Mouse (Mus musculus) megakaryocyte, embryonic 14.5 days (primary cell): ENCODE data around the gene Zfhx3. TPM values are rescaled to one million over a fixed set of nuclear protein-coding genes. Genes with fewer than 3 reads are reported as not detected.

Source experiments
- H3K27me3 ChIP-seq: replicated peaks from 2 replicates; pipeline ENCODE3; 2012; ENCODE audit warnings: inconsistent platforms
- H3K36me3 ChIP-seq: replicated peaks from 2 replicates; pipeline ENCODE3; 2012; ENCODE audit warnings: low read length, inconsistent platforms, mixed read lengths
- H3K4me1 ChIP-seq: 2 replicates; pipeline ENCODE4 v1.6.1; 2012; ENCODE audit warnings: inconsistent platforms
- H3K4me3 ChIP-seq: replicated peaks from 2 replicates; pipeline ENCODE3; 2012; ENCODE audit warnings: moderate library complexity, mild to moderate bottlenecking, inconsistent platforms
- H3K9me3 ChIP-seq: 2 replicates; pipeline ENCODE4 v1.6.1; 2012; ENCODE audit warnings: inconsistent platforms
- FLI1 ChIP-seq: IDR thresholded peaks from 2 replicates; pipeline ENCODE4 v1.6.1; 2012; ENCODE audit warnings: low read length, inconsistent platforms, mixed read lengths
- GATA1 ChIP-seq: IDR thresholded peaks from 3 replicates; pipeline ENCODE4 v1.6.1; 2012; ENCODE audit warnings: mixed read lengths, low read length, inconsistent platforms, borderline replicate concordance
- polyA plus RNA-seq: library from polyadenylated mRNA; stranded (reverse); fragments of >175 nt; gene quantifications from 2 replicates; pipeline ENCODE4 v1.2.3, GENCODE M21; 2012; ENCODE audit warnings: low replicate concordance; ENCODE audit not compliant: insufficient read depth

Gene Zfhx3
- polyA plus RNA-seq, 1 experiment = 1.1 TPM

- TF ChIP-seq GATA1 (no peak), FLI1 (no peak; the same call in 1 of the 2 replicates)
- H3K9me3 ChIP-seq = no peaks in the 10 kb centered on the region
- H3K4me3 ChIP-seq = peak overlapping the region; percentile 91
- H3K27me3 ChIP-seq = no peaks in the 10 kb centered on the region
- H3K36me3 ChIP-seq = no peaks in the 10 kb centered on the region
- peaks cover 86% of the 10 kb centered on the region for H3K4me1 ChIP-seq
These were observed 669.5 kb downstream of the Zfhx3 start for GRCm38 (mm10) chr8:108611792-108612413.

DNA sequence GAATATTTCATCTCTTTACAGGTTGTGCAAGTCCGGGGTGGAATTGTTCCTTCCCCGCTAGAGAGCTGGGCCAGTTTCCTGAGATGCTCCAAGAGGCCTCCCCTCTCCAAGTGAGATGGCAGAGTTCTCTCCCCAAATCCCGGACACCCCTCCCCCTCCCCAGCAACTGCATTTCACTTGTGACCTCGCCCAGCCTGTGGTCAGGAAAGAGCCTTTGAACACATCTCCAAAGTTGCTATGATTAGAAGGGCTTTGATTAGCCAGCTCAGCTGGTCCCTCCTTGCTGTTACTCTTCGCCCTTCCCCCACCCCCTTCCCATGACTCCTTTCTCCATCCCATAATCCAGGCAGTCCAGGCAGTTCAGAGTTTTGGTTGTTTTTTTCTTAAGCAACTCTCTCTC lies 670.4 kb downstream of the Zfhx3 start:
- H3K36me3 ChIP-seq = no peaks in the 10 kb centered on the region
- H3K27me3 ChIP-seq = no peaks in the 10 kb centered on the region
- peaks cover 77% of the 10 kb centered on the region for H3K4me1 ChIP-seq
- peak overlapping the region; percentile 91 for H3K4me3 ChIP-seq
- H3K9me3 ChIP-seq = no peaks in the 10 kb centered on the region
- TF ChIP-seq FLI1 (no peak), GATA1 (no peak)

DNA sequence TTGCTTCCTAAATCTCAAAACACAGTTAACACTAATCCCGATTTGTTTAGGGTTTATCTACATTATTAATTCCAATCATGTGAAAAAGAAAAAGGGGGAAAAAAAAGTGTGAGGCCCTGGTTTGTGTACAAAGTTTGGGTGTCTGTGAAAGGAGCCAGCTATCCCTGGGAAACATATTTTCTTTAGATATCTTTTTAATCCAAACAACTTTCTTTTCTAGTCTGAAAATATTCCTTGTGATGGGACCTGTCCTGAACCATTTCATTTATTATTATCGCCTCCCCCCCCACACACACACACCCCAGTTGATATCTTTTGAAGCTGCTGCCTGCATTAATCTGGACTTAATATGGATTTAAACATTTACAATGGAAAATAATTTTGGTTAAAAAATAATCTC lies 670.8 kb downstream of the Zfhx3 start:
- H3K27me3 ChIP-seq = no peaks in the 10 kb centered on the region
- H3K4me3 ChIP-seq = no peak overlapping the region
- H3K36me3 ChIP-seq = no peaks in the 10 kb centered on the region
- peaks cover 72% of the 10 kb centered on the region for H3K4me1 ChIP-seq
- H3K9me3 ChIP-seq = no peaks in the 10 kb centered on the region
- TF ChIP-seq GATA1 (no peak), FLI1 (no peak)

DNA sequence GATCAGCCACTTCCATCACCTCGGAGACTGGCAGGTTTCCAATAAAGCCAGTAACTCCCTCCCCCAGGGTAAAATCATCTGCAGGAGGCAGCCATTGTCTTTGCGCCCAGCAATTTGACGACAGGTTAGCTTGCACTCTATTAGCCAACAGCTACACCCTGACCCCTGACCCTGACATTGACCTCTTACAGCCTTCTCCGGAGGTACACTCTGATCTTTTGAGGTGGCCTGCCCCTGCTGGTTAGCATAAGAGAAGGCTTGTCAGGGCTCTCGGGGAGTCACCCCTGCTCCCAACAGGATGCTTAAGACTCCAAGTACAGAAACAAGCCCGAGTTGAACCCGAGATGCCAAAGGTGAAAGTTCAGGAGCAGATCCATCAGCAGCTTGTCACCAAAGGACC lies 678.9 kb downstream of the Zfhx3 start:
- H3K9me3 ChIP-seq = no peaks in the 10 kb centered on the region
- no peak for TF ChIP-seq GATA1

GRCm38 (mm10) chr8:108623660-108624059 lies 681.2 kb downstream of the Zfhx3 start:
- peaks cover 12% of the 10 kb centered on the region; the same call in 1 of the 2 replicates for H3K4me1 ChIP-seq
- H3K36me3 ChIP-seq = no peaks in the 10 kb centered on the region
- no peak overlapping the region for H3K4me3 ChIP-seq
- H3K27me3 ChIP-seq = no peaks in the 10 kb centered on the region
- no peaks in the 10 kb centered on the region for H3K9me3 ChIP-seq
- TF ChIP-seq GATA1 (no peak), FLI1 (no peak)

More for the DNA sequence above, 678.9 kb downstream of the Zfhx3 start:
- H3K36me3 ChIP-seq = no peaks in the 10 kb centered on the region
- peaks cover 9% of the 10 kb centered on the region for H3K4me1 ChIP-seq
- H3K4me3 ChIP-seq = no peak overlapping the region
- no peaks in the 10 kb centered on the region for H3K27me3 ChIP-seq

DNA sequence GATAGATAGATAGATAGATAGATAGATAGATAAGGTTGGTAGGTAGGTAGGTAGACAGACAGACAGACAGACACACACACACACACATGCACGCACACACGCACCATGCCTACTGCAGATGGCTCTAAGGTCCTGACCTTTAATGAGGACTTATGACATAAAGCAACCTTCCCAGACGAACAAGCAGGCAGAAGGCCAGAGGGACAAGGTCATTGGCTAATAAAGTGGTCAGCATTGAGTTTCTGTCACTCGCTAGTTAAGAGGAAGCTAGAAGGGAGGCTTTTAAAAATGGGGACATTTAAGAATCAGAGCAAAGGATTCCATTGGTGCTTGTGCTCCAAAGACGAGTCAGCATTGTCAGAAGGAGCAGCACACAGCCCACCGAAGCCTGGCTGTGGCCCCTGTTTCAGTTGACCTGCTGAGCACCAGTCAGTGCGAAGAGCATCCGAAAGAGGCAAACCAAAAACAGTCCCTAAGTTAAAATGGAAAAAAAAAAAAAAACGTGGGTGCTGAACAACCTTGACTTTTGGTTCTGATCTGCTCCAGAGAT lies 683.2 kb downstream of the Zfhx3 start:
- H3K9me3 ChIP-seq = no peaks in the 10 kb centered on the region
- H3K4me1 ChIP-seq = peaks cover 12% of the 10 kb centered on the region; the same call in 1 of the 2 replicates
- no peak for TF ChIP-seq GATA1
- TF ChIP-seq FLI1 = no peak
- H3K27me3 ChIP-seq = no peaks in the 10 kb centered on the region
- H3K4me3 ChIP-seq = no peak overlapping the region
- no peaks in the 10 kb centered on the region for H3K36me3 ChIP-seq

GRCm38 (mm10) chr8:108631069-108631468 lies 688.6 kb downstream of the Zfhx3 start:
- Histone ChIP-seq H3K4me1 (peaks cover 21% of the 10 kb centered on the region), H3K9me3 (peaks cover 4% of the 10 kb centered on the region; the same call in 1 of the 2 replicates), H3K36me3 (no peaks in the 10 kb centered on the region), H3K27me3 (no peaks in the 10 kb centered on the region), H3K4me3 (no peak overlapping the region)
- TF ChIP-seq FLI1 = no peak
- TF ChIP-seq GATA1 = no peak

DNA sequence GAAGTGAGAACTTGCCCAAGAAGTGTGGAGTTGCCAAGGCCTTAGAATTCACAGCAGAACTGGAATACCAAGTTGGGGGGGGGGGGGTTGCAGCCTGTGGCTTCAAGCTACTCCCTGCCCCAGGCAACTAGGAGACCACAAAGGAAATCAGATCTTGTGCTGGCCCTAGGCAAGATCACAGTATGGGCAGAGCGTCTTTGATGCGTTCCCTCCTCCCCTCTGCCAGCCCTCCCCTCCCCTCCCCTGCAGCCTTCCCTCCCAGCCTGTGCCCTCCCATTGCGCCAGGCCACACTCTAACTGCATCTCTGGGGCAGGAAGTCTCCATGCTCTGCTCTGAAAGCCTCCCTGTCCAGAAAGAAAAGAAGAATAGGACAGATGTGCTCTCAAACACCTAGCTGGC lies 691.8 kb downstream of the Zfhx3 start:
- Histone ChIP-seq H3K9me3 (peaks cover 4% of the 10 kb centered on the region; the same call in 1 of the 2 replicates), H3K4me3 (peak overlapping the region; percentile 10), H3K4me1 (peaks cover 32% of the 10 kb centered on the region), H3K27me3 (no peaks in the 10 kb centered on the region), H3K36me3 (no peaks in the 10 kb centered on the region)
- TF ChIP-seq FLI1 (no peak), GATA1 (no peak)

- no peak for TF ChIP-seq GATA1
- no peak for TF ChIP-seq FLI1
- Histone ChIP-seq H3K36me3 (no peaks in the 10 kb centered on the region), H3K27me3 (no peaks in the 10 kb centered on the region), H3K4me3 (no peak overlapping the region), H3K4me1 (peaks cover 36% of the 10 kb centered on the region), H3K9me3 (no peaks in the 10 kb centered on the region)
These were observed 695.4 kb downstream of the Zfhx3 start for GRCm38 (mm10) chr8:108637887-108638286.

DNA sequence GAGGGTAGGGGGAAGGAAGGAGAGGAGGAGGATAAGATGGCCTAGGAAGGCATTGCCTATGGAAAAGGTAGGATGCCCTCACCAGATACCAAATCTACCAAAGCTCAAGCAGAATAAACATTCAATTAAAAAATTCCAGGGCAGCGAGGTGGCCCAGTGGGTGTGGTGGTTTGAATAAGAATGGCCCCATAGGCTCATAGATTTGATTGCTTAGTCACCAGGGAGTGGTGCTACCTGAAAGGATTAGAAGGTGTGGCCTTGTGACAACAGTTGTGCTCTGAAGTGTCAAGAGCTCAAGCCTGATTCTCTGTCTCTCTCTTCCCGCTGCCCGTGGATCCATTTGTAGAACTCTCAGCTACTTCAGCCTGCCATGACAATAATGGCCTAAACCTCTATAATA lies 703.2 kb downstream of the Zfhx3 start:
- H3K36me3 ChIP-seq = no peaks in the 10 kb centered on the region
- peaks cover 21% of the 10 kb centered on the region for H3K4me1 ChIP-seq
- no peak for TF ChIP-seq GATA1
- no peak for TF ChIP-seq FLI1
- H3K9me3 ChIP-seq = no peaks in the 10 kb centered on the region
- no peak overlapping the region for H3K4me3 ChIP-seq
- no peaks in the 10 kb centered on the region for H3K27me3 ChIP-seq
